Mouse (Mus musculus): ENCODE data around the gene Slc50a1. TPM values are rescaled to one million over a fixed set of nuclear protein-coding genes. Genes with fewer than 3 reads are reported as not detected.

Slc50a1 gene
- total and polyA plus RNA-seq, 3 experiments: 22.5 to 45.9 TPM; not detected in 1

DNA sequence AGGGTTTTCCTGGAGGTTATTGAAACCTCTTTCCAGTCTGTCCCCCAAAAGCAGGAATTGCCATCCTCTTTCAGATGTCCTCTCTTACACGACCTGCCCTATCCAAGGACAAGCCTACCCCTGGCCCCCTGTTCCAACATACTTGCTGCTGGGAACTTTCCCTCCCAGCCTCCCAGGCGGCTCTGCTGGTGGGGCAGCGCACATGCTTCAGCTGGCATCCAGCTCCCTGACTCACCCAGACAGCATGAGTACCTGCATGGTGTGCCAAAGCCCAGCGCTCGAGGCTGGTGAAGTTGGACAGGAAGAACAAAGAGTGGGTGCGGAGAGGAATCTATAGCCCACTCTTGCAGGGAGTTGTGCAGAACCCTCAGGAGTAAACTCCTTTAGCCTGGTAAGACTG lies 521 bp upstream of the Slc50a1 start:
- peak overlapping the region in 1 of 2 experiments; percentile 78; a peak in 2 of 4 replicates for H3K4me3 ChIP-seq (ENCODE audit: control insufficient read depth in 1 of 2, insufficient read depth in 1 of 2, low read depth in 2 of 2, low read length in 2 of 2)
- no peak overlapping the region for H3K27ac ChIP-seq (ENCODE audit: control insufficient read depth, low read depth, low read length)
- DNase-seq (ENCODE audit: low read depth, low spot score): no peak
- H3K4me1 ChIP-seq (ENCODE audit: control insufficient read depth in 1 of 2, insufficient read depth in 2 of 2, low read length in 2 of 2): peaks cover 3 to 30% of the 10 kb centered on the region in 2 experiments
- peaks cover 4% of the 10 kb centered on the region; the same call in 1 of the 2 replicates for H3K79me2 ChIP-seq (ENCODE audit: control insufficient read depth, insufficient read depth, low read length, poor library complexity)
- H3K27me3 ChIP-seq (ENCODE audit: control insufficient read depth in 1 of 2, insufficient read depth in 2 of 2, low read length in 2 of 2): peaks cover 0 to 2% of the 10 kb centered on the region in 2 experiments; a peak in 1 of 4 replicates
- H3K36me3 ChIP-seq (ENCODE audit: control insufficient read depth in 1 of 2, insufficient read depth in 2 of 2, low read length in 2 of 2): peaks cover 0 to 16% of the 10 kb centered on the region in 2 experiments; a peak in 2 of 4 replicates
- H3K9ac ChIP-seq (ENCODE audit: control insufficient read depth, low read depth, low read length, poor library complexity, severe bottlenecking): peak overlapping the region; percentile 76
- TF ChIP-seq ZMIZ1 (IDR thresholded peaks at IDR 0.05; ENCODE audit: low read depth, low read length): no peak
- TF ChIP-seq JUND (IDR thresholded peaks at IDR 0.05; ENCODE audit: low read depth, low read length): no peak
- TF ChIP-seq POLR2A (IDR thresholded peaks at IDR 0.05; ENCODE audit: control insufficient read depth in 1 of 2, insufficient read depth in 1 of 2, low read depth in 1 of 2, low read length in 2 of 2, poor library complexity in 1 of 2): no peak
- TF ChIP-seq MEF2A (IDR thresholded peaks at IDR 0.05; ENCODE audit: extremely low read depth, insufficient replicate concordance, low read depth, low read length, poor library complexity, severe bottlenecking): no peak
- no peak for TF ChIP-seq TAL1 (IDR thresholded peaks at IDR 0.05; ENCODE audit: low read length)
- TF ChIP-seq ZKSCAN1 (IDR thresholded peaks at IDR 0.05; ENCODE audit: low read depth, low read length): no peak
- TF ChIP-seq NELFE (IDR thresholded peaks at IDR 0.05; ENCODE audit: low read depth, low read length): no peak
- no peak for TF ChIP-seq CHD2 (IDR thresholded peaks at IDR 0.05; ENCODE audit: low read length)
- TF ChIP-seq MYB (IDR thresholded peaks at IDR 0.05; ENCODE audit: low read depth, low read length): no peak
- TF ChIP-seq KAT2A (conservative IDR thresholded peaks at IDR 0.05; ENCODE audit: low read depth, low read length): no peak
- no peak for TF ChIP-seq ELF1 (IDR thresholded peaks at IDR 0.05; ENCODE audit: low read depth, low read length)
- no peak for TF ChIP-seq ZNF384 (IDR thresholded peaks at IDR 0.05; ENCODE audit: low read depth, low read length)
- TF ChIP-seq HCFC1 (IDR thresholded peaks at IDR 0.05; ENCODE audit: low read depth, low read length): no peak
- TF ChIP-seq MAX (IDR thresholded peaks at IDR 0.05; ENCODE audit: low read length): no peak
- no peak for TF ChIP-seq RAD21 (IDR thresholded peaks at IDR 0.05; ENCODE audit: low read depth, low read length)
- TF ChIP-seq EP300 (IDR thresholded peaks at IDR 0.05; ENCODE audit: low read depth in 1 of 2, low read length in 2 of 2): no peak
- TF ChIP-seq SIN3A (IDR thresholded peaks at IDR 0.05; ENCODE audit: low read length): no peak
- no peak for TF ChIP-seq TBP (IDR thresholded peaks at IDR 0.05; ENCODE audit: low read depth, low read length)
- TF ChIP-seq UBTF (IDR thresholded peaks at IDR 0.05; ENCODE audit: borderline replicate concordance, insufficient read depth, low read depth, low read length): no peak
- TF ChIP-seq CTCF (IDR thresholded peaks at IDR 0.05 in 2 of 3, conservative IDR thresholded peaks at IDR 0.05 in 1 of 3; ENCODE audit: control insufficient read depth in 1 of 3, insufficient read depth in 1 of 3, low read depth in 2 of 3, low read length in 3 of 3, poor library complexity in 1 of 3, severe bottlenecking in 1 of 3): no peak; a peak in 1 of 6 replicates
- no peaks in the 10 kb centered on the region for H3K9me3 ChIP-seq (replicated peaks; ENCODE audit: insufficient read depth, low read length)

GRCm38 (mm10) chr3:89268916-89269315 lies 1.5 kb downstream of the Slc50a1 start:
- TF ChIP-seq UBTF (IDR thresholded peaks at IDR 0.05; ENCODE audit: borderline replicate concordance, insufficient read depth, low read depth, low read length): no peak
- TF ChIP-seq POLR2A (IDR thresholded peaks at IDR 0.05; ENCODE audit: control insufficient read depth in 1 of 2, insufficient read depth in 1 of 2, low read depth in 1 of 2, low read length in 2 of 2, poor library complexity in 1 of 2): peak in 1 of 2 experiments; percentile 27; a peak in 1 of 4 replicates
- H3K27ac ChIP-seq (ENCODE audit: control insufficient read depth, low read depth, low read length): no peak overlapping the region
- H3K9ac ChIP-seq (ENCODE audit: control insufficient read depth, low read depth, low read length, poor library complexity, severe bottlenecking): no peak overlapping the region
- DNase-seq (ENCODE audit: low read depth, low spot score): no peak
- no peaks in the 10 kb centered on the region for H3K9me3 ChIP-seq (replicated peaks; ENCODE audit: insufficient read depth, low read length)
- no peak overlapping the region for H3K4me3 ChIP-seq (ENCODE audit: control insufficient read depth in 1 of 2, insufficient read depth in 1 of 2, low read depth in 2 of 2, low read length in 2 of 2)
- peaks cover 3 to 31% of the 10 kb centered on the region in 2 experiments for H3K4me1 ChIP-seq (ENCODE audit: control insufficient read depth in 1 of 2, insufficient read depth in 2 of 2, low read length in 2 of 2)
- H3K79me2 ChIP-seq (ENCODE audit: control insufficient read depth, insufficient read depth, low read length, poor library complexity): peaks cover 4% of the 10 kb centered on the region; the same call in 1 of the 2 replicates
- H3K27me3 ChIP-seq (ENCODE audit: control insufficient read depth in 1 of 2, insufficient read depth in 2 of 2, low read length in 2 of 2): peaks cover 4 to 14% of the 10 kb centered on the region in 2 experiments
- peaks cover 0 to 17% of the 10 kb centered on the region in 2 experiments; a peak in 2 of 4 replicates for H3K36me3 ChIP-seq (ENCODE audit: control insufficient read depth in 1 of 2, insufficient read depth in 2 of 2, low read length in 2 of 2)

All from MEL (cell line).